Mouse (Mus musculus) lung, embryonic 14.5 days (tissue): Measurements from ENCODE around the gene Rps28. TPM values are rescaled to one million over a fixed set of nuclear protein-coding genes. Genes with fewer than 3 reads are reported as not detected.

ENCODE experiments used
- ATAC-seq: fragments of 200-750 bp; cut with Nextera tagmentation; 2 replicates; pipeline ENCODE4 v1.8.0; 2017; ENCODE audit warnings: mild to moderate bottlenecking, moderate TSS enrichment, moderate library complexity; ENCODE audit not compliant: insufficient read depth
- DNase-seq: peaks from one replicate; pipeline ENCODE4 v3.0.0-alpha.2; 2015
- H3K27ac ChIP-seq: fragments of 300-500 bp; sonication (generic); 2 replicates; pipeline ENCODE4 v1.5.1; 2014; ENCODE audit warnings: low read depth, mild to moderate bottlenecking, moderate library complexity
- H3K27me3 ChIP-seq: fragments of 300-500 bp; sonication (generic); 2 replicates; pipeline ENCODE4 v1.6.1; 2014; ENCODE audit warnings: low read length, control low read depth; ENCODE audit not compliant: insufficient read depth
- H3K36me3 ChIP-seq: fragments of 300-500 bp; sonication (generic); 2 replicates; pipeline ENCODE4 v1.6.1; 2014; ENCODE audit warnings: control low read depth; ENCODE audit not compliant: insufficient read depth
- H3K4me1 ChIP-seq: fragments of 300-500 bp; sonication (generic); 2 replicates; pipeline ENCODE4 v1.6.1; 2014; ENCODE audit warnings: antibody characterized with exemption, control low read depth; ENCODE audit not compliant: insufficient read depth
- H3K4me2 ChIP-seq: fragments of 300-500 bp; sonication (generic); 2 replicates; pipeline ENCODE4 v1.6.1; 2014; ENCODE audit warnings: mild to moderate bottlenecking
- H3K4me3 ChIP-seq: fragments of 300-500 bp; sonication (generic); 2 replicates; pipeline ENCODE4 v1.5.1; 2014; ENCODE audit warnings: low read depth, low read length
- H3K9ac ChIP-seq: fragments of 300-500 bp; sonication (generic); 2 replicates; pipeline ENCODE4 v1.6.1; 2014
- H3K9me3 ChIP-seq: fragments of 300-500 bp; sonication (generic); 2 replicates; pipeline ENCODE4 v1.6.1; 2016; ENCODE audit warnings: low read depth, low read length, control low read depth
- CTCF ChIP-seq: IDR thresholded peaks from 2 replicates; pipeline ENCODE4 v1.5.1; 2016; ENCODE audit warnings: antibody characterized with exemption, low read depth
- WGBS: fragments of 180-500 bp; shearing (Covaris S2); extraction: QIAGEN DNeasy Blood & Tissue Kit; methylation state at CpG from one replicate; pipeline ENCODE4 v1.1.7; 2014; 5-methylcytosine and 5-hydroxymethylcytosine counted together
- polyA plus RNA-seq: library from polyadenylated mRNA; unstranded; fragments of >200 nt; fragmentation: Nextera tagmentation; extraction: Ambion mirVana; gene quantifications from 2 replicates; pipeline ENCODE4 v1.2.1, GENCODE M21; 2014

Gene Rps28
- polyA plus RNA-seq, 1 experiment from 2014 or later = 1,180 TPM

- Histone ChIP-seq H3K9me3 (no peaks in the 10 kb centered on the region), H3K4me1 (peaks cover 13% of the 10 kb centered on the region), H3K4me2 (peak overlapping the region; percentile 93), H3K4me3 (no peak overlapping the region), H3K27me3 (no peaks in the 10 kb centered on the region), H3K36me3 (no peaks in the 10 kb centered on the region), H3K9ac (no peak overlapping the region), H3K27ac (no peak overlapping the region)
- DNase-seq (no peak), ATAC-seq (no peak)
- 14% methylated on average over 3 of the region's 3 CpGs for WGBS
- TF ChIP-seq CTCF = no peak
These were observed 11.9 kb downstream of the Rps28 start for GRCm38 (mm10) chr17:33812475-33812874.

- H3K4me2 ChIP-seq = peak overlapping the region; percentile 93
- peak overlapping the region; percentile 57 for H3K4me3 ChIP-seq
- H3K4me1 ChIP-seq = peaks cover 9% of the 10 kb centered on the region; the same call in 1 of the 2 replicates
- TF ChIP-seq CTCF = no peak
- peak overlapping the region; percentile 69; the same call in 1 of the 2 replicates for H3K27ac ChIP-seq
- DNase-seq = no peak
- H3K9ac ChIP-seq = peak overlapping the region; percentile 45
- no peaks in the 10 kb centered on the region for H3K9me3 ChIP-seq
- no peak; the same call in 1 of the 2 replicates for ATAC-seq
- H3K36me3 ChIP-seq = no peaks in the 10 kb centered on the region
- no peaks in the 10 kb centered on the region for H3K27me3 ChIP-seq
- 11% methylated on average over 7 of the region's 7 CpGs for WGBS
These were observed 13.2 kb downstream of the Rps28 start for GRCm38 (mm10) chr17:33811142-33811516.

DNA sequence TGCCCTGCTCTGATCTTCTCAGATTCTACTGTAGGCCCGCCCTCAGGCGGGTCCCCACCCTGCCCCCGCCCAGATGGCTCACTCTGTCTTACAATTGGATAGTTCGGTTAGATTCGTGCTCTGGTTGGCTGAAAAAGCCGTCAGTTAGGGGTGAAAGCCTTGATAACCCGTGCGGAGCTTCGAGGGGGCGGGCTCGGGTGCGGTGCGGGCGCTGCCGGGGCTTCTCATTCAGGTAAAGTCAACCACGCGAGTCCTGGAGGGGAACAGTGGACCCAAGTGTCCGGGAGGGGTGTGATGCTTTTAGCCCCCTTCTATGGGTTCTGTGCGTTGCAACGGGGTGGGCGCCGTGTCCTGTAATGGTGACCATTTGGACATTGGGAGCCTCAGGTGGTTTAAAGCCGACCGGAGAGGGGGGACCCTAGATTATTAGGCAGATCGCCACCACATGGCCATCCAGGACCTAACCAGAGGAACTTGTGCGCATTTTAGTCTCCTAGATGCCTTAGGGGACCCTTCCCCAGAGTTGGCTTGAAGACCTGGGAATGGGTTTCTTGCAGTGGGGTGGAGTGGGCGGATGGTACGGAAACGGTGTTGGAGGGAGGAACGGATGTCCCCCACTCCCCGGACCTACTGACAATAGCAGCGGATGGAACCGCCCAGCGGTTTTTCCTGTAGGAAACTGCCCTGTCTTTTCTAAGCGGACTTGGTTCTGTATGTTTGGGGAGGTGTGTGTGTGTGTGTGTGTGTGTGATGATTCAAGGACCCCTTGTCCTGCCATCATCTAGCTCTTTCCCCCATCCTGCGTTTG, 13.8 kb downstream of the Rps28 start, which contains the start of gene Kank3:
TSS of gene Kank3 (plus strand) at position 186 of the 808 bp plus-strand sequence.
- H3K9me3 ChIP-seq = no peaks in the 10 kb centered on the region
- H3K36me3 ChIP-seq = no peaks in the 10 kb centered on the region
- ATAC-seq = peak; percentile 98
- peak within 1 kb of the TSS; percentile 57 for H3K4me3 ChIP-seq
- H3K27me3 ChIP-seq = no peaks in the 10 kb centered on the region
- H3K4me1 ChIP-seq = peaks cover 9% of the 10 kb centered on the region; the same call in 1 of the 2 replicates
- DNase-seq = peak; percentile 99
- H3K27ac ChIP-seq = peak within 1 kb of the TSS; percentile 69; the same call in 1 of the 2 replicates
- peak within 1 kb of the TSS; percentile 93 for H3K4me2 ChIP-seq
- under 1% methylated on average over 36 of the region's 36 CpGs for WGBS
- H3K9ac ChIP-seq = peak within 1 kb of the TSS; percentile 45
- TF ChIP-seq CTCF = no peak

- Histone ChIP-seq H3K9ac (no peak overlapping the region), H3K27ac (no peak overlapping the region), H3K4me2 (no peak overlapping the region), H3K4me3 (no peak overlapping the region), H3K4me1 (peaks cover 9% of the 10 kb centered on the region; the same call in 1 of the 2 replicates), H3K9me3 (no peaks in the 10 kb centered on the region), H3K36me3 (no peaks in the 10 kb centered on the region), H3K27me3 (no peaks in the 10 kb centered on the region)
- DNase-seq (no peak), ATAC-seq (no peak)
- 31% methylated on average over 10 of the region's 10 CpGs for WGBS
- TF ChIP-seq CTCF = no peak
These were observed 16.2 kb downstream of the Rps28 start for GRCm38 (mm10) chr17:33808192-33808591.

DNA sequence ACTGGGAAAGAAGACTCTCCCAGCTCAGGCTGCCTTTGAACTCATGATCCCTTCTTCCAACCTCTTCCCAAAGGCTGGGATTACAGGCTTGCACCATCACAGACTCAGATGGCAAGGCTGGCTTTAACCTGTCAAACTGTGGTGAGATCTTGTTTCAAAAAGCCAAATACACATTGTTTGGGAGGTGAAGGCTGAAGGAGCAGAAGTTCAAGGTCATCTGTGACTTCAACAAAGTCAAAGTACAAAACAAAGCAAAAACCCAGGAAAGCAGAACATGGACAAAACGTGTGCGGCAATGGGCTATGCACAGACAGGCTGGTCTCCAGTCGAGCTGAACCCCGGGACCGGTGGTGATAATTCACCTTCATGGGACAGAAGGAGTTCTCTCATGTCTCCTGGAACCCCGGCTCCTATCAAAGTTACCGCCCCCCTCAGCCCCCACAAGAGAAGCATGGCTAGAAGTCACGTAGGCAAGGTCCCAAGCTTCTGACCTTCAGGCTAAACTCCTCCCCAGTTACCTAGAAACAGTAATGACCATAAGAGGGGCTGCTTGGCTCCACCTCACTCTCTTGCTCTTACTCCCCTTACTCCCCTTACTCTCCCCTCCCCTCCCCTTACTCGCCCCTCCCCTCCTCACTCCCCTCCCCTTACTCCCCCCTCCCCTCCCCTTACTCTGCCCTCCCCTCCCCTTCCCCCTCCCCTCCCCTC, 17.0 kb downstream of the Rps28 start:
- Histone ChIP-seq H3K36me3 (no peaks in the 10 kb centered on the region), H3K4me2 (no peak overlapping the region), H3K27me3 (no peaks in the 10 kb centered on the region), H3K9ac (no peak overlapping the region), H3K4me3 (no peak overlapping the region), H3K4me1 (peaks cover 3% of the 10 kb centered on the region; the same call in 1 of the 2 replicates), H3K27ac (no peak overlapping the region), H3K9me3 (no peaks in the 10 kb centered on the region)
- DNase-seq (no peak), ATAC-seq (no peak)
- 38% methylated on average over 9 of the region's 9 CpGs for WGBS
- TF ChIP-seq CTCF = no peak

DNA sequence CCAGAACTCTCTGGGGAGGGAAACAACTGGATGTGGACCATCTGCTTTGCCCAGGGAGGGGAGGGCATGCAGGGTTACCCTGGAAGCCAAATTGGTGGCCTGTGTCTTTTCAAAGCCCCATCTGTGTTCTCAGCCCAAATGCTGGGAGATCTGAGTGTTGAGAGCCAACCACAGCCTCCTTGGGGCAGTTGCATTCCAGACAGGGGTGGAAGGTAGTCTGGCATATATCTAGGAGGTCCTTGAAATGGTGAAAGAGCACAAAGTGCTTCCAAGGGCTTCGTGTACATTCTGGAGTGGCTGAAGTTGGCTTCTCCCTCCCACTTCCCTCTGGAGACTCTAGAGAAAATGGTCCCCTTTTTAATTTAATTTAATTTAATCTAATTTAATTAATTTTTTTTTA, 19.6 kb downstream of the Rps28 start:
- Histone ChIP-seq H3K36me3 (no peaks in the 10 kb centered on the region), H3K4me3 (no peak overlapping the region), H3K9me3 (no peaks in the 10 kb centered on the region), H3K4me2 (no peak overlapping the region), H3K27ac (no peak overlapping the region), H3K27me3 (no peaks in the 10 kb centered on the region), H3K9ac (no peak overlapping the region), H3K4me1 (no peaks in the 10 kb centered on the region)
- WGBS = 29% methylated on average over 1 of the region's 1 CpGs
- ATAC-seq = no peak
- no peak for DNase-seq
- TF ChIP-seq CTCF = no peak

- Histone ChIP-seq H3K9me3 (no peaks in the 10 kb centered on the region), H3K36me3 (no peaks in the 10 kb centered on the region), H3K4me2 (no peak overlapping the region), H3K4me1 (no peaks in the 10 kb centered on the region), H3K9ac (no peak overlapping the region), H3K4me3 (no peak overlapping the region), H3K27me3 (no peaks in the 10 kb centered on the region), H3K27ac (no peak overlapping the region)
- TF ChIP-seq CTCF = no peak
- ATAC-seq (no peak), DNase-seq (no peak)
- WGBS = 52% methylated on average over 4 of the region's 4 CpGs
These were observed 20.2 kb downstream of the Rps28 start for GRCm38 (mm10) chr17:33804205-33804604.
